Mouse (Mus musculus) thymus, postnatal 14 days (tissue): ENCODE data around the gene Mb.

Experiments used
- DNase-seq: peaks from one replicate; pipeline ENCODE4 v3.0.0; 2021

The Mb gene

DNA sequence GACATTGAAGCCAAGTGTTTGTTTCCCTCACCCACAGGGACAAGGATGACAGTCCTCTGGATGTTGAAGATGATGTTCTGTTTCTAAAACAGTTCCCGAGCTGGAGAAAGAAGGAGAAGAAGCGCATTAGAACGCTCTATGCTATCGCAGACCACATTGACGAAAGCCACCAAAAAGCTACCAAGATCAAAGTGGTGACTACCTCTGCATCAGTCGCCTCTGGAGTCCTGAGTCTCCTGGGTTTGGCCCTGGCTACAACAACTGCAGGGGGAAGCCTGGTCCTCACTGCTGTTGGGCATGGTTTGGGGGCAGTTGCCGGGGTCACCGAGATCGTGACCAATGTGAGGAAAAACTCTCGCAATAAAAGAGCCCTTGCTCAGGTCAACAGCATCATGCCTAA is at the start of gene Mb:
TSS of gene Mb (minus strand) at position 101 of the 400 bp plus-strand sequence.
- no peak for DNase-seq

DNA sequence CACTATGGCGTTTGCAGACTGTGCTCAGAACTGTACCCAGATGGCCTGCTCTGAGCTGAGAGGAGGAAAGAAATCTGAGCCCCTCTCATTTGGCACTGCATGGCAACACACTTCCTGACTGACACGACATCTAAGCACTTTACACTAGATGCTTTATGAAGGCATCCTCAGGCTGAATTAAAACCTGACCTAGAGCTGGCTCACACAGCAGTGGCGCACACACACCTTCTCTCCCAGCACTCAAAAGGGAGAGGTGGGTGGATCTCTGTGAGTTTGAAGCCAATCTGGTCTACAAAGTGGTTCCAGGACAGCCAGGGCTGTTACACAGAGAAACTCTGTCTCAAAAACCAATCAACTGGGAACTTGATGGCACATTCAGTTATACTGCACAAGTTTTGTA is 49.3 kb upstream of the Mb start:
- no peak for DNase-seq

DNA sequence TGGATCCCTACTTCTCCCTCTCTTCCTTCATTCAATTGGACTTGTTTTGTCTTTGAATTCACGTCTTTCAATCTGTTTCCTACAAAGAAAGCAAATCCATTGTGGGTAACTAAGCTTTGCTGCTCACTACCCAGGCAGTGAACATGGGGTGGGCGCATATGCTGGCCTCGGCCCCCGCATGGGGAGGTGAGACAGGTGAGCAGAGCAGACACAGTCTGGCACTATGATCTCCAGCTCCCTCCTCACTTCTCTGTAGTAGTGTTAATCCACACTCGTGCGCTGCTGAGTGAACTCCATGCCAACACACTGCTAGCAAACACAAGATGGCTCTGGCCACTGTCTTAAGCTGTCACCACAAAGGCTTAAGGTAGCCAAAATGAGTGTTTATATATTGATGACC is 46.9 kb upstream of the Mb start:
- no peak for DNase-seq

DNA sequence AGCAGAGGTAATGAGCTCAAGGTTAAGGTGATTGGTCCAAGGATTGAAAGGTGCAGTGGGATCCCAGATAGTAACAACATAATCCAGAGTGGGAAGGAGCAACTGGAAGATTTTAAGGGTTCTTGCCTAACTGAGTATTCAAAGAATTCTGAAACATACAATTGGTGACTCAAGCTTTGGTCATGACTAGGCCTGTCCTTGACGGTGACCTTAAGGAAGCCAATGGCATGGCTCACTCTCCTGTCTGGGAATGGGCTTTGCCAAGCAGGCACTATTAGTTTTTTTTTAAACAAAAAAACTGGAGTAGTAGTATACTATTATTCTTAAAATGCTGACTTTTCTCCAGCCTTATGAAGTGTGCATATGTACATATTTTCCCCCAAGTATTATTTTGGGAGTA is 44.7 kb upstream of the Mb start:
- no peak for DNase-seq

DNA sequence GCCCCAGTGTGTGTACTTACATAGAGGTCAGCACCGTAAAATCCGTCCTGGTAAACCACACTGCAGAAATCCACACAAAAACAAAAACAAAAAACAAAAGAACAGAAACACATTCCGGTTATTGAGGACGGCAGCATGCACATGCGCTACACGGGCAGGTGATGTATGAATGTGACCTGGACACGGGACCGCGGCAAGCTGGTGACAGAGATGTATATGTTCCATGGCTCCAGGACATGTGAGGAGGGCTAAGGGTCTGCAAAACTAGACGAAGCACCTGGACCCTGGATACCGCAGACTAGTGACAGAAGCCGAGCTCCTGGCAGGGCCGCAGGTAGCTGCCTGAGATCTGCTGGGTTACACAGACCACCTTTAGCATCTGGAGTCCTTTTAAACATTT is 44.0 kb upstream of the Mb start:
- DNase-seq = no peak

DNA sequence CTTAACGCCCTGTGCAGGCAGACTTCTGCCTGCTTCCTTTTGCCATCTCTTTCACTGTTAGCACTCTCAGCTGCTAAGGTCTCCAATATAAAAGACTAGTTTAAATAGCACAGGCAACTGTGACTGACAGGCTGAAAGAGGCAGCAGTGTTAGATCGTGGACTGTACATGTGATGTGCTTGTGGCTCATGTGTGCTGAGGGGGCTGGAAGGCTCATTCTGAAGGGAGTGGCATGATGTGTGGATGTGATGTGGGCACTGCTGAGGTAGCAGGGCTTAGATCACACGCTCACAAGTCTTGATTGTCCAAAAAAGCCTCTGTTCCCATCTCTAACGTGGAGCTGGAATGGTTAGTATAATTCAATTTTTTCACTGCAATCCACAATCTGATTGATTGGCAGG is 40.9 kb upstream of the Mb start:
- no peak for DNase-seq

DNA sequence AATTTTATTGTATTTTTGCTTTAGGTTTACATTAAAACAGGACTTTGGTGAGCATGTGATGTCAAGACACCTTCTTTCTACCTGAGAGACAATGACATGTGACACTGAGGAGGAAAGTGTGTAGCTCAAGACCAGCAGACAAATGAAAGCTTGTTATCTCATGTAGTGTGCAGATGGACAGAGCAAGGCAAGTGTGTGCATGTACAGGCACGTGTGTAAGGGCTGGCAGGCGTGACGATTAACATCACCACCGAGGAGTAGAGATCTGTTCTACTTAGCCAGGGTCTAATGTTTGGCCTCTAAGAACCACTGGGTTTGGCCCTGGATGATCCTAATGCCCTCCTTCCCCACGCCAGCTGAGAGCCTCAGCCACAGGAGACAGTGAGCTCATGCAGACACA is 40.1 kb upstream of the Mb start:
- no peak for DNase-seq

DNA sequence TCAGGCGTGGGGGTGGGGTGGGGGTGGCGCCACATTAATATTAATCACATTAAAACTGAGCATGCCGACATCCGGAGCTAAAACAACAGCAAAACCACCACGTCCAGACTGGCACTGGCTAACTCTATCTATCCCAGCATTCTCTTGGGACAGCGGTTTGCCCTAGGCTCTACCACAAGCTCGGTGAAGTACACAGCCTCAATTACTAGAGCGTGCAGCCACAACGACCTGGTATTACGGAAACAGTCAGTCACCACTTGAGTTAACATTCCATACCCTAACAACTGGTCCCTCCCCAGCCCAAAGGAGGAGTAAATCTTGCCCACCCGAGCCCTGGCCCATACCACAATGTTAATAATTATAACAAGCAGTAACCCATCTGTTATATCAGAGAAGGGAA is 38.8 kb upstream of the Mb start:
- no peak for DNase-seq

DNA sequence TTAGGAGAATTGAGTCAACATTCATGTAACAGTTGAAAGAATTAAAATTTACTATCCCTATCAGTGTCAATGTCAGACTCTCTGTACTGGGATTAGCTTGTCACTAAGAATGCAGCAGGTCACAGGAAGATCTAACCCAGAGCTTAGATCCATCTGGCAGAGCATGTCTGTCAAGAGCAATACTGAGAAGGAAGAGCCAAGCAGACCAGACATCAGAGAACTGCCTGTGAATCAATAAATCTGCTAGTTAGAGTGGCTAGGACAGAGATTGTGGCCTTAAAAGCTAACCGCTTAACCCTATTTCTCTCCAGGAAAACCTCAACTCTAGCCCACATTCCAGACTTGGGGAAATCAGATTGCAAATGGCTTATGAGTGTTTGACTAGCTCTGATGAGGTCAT is 36.0 kb upstream of the Mb start:
- no peak for DNase-seq

DNA sequence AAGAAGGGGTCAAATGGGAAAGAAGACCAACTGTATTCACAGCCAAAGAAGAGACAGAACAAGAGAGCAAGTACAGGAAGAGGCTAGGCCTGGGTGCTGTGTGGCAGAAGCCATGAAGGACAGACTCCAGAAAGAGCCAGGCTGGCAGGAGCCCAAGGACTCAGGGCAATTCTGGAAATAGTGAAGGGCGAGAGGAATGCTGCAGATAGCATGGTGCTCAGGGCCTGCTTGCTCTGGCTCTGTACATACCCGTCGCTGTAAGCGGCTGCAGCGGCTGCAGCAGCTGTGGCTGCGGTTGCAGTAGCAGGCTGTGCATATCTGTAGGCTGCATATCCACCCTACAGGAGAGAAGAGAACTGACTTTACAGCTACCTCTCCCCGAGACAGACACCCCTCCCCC is 35.3 kb upstream of the Mb start:
- DNase-seq = no peak

DNA sequence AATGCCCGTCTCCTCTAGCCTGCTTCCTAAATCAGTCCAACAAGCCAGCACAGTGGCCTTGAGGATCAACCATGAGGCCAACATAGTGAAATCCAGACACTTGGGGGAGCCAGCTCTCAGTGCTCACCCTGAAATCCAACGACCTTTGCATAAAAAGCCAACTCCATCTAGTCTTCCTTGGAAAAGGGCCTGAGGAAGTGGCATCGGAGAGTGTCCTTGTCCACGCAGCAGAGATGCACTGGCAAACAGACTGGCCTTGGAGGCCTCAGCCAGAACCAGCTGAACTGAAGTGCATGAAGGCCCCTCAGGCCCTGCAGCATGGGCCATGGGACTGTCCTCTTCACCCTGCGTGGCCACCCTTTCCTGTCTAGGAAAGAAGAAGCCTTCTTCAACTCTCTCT is 31.0 kb upstream of the Mb start:
- DNase-seq = no peak

DNA sequence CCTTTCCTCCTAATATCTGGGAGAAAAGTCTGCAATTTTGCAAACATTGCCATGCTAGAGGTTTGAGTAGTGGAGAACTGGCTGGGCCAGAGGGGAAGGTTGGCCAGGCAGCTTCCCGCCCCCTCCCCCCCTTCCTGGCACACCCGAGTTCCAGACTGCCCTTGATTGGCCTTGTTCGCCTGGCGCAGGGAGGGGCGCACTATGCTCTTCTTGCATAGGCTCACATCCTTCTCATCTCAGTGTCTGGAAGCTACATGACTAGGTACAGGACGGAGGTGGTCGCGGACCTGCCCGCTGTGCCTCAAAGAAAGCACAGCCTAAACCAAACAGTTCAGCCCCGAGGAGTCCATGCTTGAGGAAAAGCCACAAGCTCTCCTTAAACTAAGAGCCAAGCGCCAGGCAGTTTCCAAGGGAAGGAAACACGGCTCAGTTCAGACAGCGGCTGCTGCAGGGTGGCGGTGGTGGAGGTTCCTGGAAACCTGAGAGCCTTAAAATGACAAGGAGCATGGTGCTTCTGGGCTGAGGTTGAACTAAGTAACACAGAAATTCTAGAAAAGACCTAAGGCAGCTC is 30.3 kb upstream of the Mb start:
- DNase-seq = no peak

DNA sequence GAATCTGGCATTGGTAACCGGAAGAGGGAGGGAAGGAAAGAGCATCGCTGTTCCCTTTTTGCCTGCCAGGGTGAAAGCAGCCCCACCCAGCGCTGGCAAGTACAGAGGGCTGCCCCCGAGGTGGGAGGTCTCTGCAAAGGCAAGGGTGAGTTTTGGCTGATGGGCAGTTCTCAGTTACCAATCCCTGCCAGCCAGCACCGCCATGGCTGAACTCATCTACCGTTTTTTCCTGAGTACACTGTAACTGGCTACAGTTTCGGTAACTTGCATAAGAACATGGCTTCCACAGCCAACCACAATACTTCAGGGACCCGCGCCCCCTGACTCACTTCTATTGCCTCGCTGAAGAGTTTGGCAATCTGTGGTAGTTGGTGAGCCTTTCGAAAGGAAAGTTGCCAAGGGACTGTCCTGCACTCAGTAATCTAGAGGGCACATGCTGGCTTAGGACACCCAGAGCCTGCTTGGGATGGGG is 29.5 kb upstream of the Mb start:
- no peak for DNase-seq

DNA sequence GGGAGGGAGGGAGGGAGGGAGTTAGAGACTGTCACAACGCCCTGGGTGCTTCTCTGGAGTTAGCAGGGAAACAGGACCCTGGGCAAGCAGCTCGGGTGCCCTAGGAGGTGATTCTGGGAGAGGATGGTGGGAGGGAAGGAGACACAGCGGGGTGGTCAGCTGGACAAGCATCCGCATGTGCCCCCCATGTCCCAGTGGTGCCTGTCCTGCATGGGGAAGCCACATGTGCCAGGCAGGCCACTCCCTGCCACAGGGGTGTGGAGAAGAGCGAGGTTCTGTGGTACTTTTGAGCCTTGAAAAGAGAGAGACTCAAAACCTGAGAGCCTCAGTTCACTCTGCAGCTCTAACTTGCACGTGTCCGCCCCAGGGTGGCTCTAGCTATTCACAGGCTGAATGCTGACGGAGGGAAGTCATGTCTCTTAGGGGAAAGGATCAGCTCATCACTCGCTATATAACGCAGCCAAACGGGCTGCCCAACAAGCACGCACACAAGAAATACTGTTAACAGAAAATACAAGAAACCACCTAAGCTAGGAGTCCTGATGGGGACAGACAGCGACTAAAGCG is 28.9 kb upstream of the Mb start:
- DNase-seq = no peak

DNA sequence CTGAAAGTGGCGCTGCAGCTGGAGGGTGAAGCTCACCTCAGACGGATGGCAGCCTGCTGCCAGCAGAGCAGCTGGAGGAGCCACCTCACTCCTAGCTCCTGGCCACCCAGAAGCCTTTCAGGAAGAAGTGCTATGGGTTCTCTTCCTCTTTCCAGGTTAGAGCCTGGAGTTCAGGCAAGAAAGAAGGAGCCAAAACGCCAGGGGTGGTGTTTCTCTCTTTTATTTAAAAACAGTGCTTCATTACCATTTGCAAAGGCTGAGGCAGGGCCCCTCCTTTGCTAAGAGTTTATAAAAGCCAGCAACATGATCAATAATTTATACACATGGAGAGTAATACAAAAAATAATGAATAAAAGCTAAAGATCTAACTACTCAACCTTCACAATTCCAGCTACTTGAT is 28.3 kb upstream of the Mb start:
- DNase-seq = no peak

DNA sequence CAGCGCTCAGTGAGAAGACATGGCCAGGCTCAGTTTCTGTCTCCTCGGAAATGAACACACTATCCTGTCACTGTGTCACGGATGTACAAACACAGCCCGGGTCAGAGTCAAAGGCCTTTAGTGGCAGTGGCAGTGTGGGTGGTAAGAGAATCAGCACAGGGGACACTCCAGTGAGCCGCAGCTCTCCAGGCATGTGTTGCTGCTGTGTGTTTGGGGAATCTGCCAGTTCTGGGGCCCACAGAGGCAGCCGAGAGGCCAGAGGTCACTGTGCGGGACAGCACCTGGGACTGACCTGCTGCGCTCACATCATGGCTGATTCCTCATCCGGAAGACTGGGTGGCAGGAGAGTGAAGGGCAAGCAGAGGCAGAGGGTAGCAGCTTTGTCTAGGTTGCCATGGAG is 27.4 kb upstream of the Mb start:
- DNase-seq = no peak

DNA sequence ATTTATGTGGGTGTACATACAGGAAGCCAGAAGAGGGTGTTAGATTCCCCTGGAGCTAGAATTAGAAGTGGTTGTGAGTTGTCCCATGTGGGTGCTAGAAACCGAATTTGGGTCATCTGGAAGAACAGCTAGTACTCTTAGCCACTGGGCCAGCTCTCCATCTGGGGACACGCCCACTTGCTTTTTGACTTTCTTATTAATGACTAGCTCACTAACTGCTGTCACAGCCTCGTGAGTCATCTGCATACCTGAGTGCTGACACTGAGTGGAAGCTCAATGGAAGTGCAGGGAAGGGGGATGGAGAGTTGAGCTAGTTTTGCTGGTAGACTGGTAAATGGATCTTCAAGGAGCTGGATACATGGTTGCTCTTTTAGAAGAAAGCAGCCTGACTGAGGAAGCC is 26.1 kb upstream of the Mb start:
- no peak for DNase-seq

DNA sequence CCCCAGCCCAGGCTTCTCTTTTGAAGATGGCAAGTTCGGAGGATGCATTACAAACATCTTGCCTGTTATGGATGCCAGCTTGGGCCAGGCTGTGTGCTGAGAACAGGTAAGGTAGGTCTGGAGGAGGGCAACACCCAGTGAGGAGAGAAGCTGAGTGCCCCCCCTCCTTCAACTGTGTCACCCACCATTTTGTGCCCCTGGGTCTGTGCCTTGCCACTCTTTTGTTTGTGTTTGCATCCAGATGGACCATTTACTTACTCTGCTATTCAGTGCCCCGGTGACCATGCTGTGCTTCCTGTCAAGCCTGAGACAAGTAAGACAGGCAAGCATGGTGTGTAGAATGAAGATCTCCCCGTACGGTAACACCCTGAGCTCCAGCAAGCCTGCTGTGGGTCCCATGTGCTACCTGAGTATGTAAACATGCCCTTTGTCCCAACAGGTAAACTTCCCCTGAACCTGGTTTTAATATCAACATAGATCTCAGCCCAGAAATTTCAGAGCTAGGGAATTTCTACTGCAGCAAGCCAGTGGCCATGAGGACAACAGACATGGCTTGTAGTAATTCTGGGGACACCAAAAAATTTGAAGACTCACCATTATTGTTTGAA is 22.2 kb upstream of the Mb start:
- peak; percentile 9 for DNase-seq

DNA sequence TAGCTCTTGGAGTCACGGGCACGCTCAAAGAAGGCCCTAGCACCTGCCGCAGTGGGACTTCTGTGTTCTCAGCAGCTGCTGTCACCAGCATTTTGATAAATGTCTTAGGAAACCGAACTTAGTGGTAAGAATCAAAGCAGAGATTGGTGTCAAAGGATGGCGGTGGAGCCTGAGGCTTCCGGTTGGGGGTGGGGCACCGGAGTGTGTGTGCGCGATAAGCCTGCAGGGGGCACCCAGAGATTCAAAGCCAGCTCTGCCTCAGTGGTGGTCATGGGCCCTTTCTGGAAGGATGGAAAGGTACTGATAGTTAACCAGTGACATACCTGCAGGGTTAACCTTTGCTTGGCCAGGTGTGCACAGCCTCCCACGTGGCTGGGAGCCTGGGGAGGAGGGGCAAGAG is 21.0 kb upstream of the Mb start:
- peak; percentile 88 for DNase-seq

DNA sequence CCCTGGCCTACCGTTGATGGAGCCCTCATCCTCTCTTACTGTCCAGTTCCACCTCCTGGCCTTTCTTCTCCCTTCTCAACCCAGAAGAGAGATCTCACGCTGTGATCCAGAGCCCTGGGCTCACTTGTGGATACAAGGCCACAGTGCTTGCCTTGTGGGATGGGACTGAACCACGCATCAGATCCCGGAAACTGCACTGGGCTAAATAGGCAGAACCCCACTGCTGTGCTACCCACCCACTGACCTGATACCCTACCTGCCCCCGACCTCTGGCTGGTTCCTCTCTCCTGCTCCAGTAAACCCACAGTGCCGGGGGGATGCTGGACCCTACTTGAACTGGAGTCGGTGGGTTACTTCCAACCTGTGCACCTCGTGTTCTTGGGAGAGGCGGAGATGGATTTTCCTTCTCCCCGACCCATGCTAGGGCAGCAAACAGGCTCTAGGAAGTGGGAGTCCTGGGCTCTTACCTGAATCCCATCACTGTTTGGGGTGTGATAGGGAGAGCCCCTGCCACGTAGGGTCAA is 20.3 kb upstream of the Mb start:
- peak; percentile 25 for DNase-seq

DNA sequence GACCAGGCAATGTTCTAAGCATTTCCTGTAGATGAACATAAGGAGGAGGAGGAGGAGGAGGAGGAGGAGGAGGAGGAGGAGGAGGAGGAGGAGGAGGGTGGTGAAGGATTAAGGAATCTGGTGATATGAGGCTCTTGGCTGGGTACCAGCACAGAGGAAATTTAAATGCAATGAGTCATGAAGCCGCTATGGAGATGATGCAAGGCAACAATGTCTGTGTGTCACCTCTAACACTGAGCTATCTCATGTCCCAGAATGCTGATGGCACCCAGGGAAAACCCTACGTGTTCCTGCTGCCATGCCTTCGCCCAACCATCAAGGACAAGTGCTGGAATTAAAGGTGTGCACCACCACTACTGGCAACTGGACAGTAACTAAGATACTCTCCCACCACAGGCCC is 18.5 kb upstream of the Mb start:
- DNase-seq = no peak

DNA sequence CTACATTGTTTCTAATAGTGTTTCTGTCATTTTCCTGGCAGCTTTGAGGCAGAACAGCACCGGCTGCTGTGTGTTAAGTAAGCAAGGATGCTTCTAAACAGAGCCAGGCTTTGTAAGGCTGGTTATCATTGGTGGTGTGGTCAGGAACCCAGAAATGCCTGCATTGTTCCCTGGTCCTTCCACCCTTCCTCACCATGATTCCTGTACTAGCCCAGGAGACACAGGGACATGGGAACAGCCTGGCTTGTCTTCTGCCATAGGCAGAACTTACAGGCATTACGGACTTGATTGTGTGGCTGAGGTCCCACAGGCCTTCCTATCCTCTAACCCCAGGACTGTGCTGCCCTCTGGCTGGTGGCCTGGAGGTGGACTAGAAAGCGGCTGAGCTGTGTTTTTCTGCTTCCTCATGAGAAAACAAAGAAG is 18.0 kb upstream of the Mb start:
- DNase-seq = no peak

DNA sequence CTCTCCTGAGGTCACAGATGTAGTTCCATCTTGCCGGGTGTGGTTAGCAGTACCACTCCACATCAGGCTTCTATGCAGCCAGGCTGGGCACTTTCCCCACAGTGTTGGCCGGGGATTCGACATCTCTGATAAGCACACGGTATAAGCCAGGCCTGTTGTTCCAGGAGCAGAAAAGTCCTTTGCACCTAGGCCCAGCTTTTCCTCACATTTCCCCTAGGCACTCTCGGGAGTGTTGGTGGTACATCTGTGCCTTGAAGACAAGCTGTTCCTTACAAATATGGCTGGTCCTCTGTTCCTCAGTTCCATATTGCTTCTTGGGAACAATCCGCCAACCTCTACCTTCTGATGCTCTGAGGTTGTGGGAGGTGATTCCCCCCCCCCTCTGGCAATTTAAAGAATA is 15.8 kb upstream of the Mb start:
- DNase-seq = no peak

DNA sequence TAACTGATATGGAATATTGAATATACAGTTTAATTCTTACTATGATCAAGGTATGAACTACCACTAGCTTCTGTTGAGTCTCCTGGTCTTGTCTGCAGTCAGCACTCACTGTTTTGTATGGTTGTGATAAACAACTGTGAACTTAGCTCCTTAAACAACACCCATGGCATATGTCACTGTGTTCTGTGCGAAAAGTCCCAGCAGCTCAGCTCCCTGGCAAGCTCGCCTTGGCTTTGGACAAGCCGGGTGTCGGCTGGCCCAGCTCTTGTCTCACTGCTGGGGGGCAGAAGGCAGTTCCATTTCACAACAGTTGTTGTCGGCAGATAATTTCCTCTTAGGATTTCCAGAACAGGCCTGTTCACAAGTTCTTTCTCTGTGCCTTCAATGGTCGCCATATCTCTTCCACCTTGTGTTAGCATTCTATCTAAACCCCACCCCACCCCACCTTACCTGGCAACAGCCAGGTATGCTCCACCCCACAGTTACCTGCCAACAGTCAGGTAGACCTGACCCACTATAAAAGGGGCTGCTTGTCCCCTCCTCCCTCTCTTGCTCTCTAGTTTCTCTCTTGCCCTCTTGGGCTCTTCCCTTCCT is 14.9 kb upstream of the Mb start:
- no peak for DNase-seq
